Mouse (Mus musculus) stomach, embryonic 15.5 days (tissue): ENCODE data around the gene Hs3st5. TPM values are rescaled to one million over a fixed set of nuclear protein-coding genes. Genes with fewer than 3 reads are reported as not detected.

Experiments used
- ATAC-seq: fragments of 200-750 bp; cut with Nextera tagmentation; 2 replicates; pipeline ENCODE4 v1.8.0; 2017; ENCODE audit warnings: low read depth, moderate number of reproducible peaks, moderate TSS enrichment; ENCODE audit not compliant: insufficient read depth, low FRiP score
- H3K27ac ChIP-seq: fragments of 300-500 bp; sonication (generic); 2 replicates; pipeline ENCODE4 v1.5.1; 2015; ENCODE audit warnings: mild to moderate bottlenecking, inconsistent platforms
- H3K27me3 ChIP-seq: fragments of 300-500 bp; sonication (generic); replicated peaks from 2 replicates; pipeline ENCODE4 v1.6.1; 2015; ENCODE audit warnings: inconsistent platforms
- H3K36me3 ChIP-seq: fragments of 300-500 bp; sonication (generic); 2 replicates; pipeline ENCODE4 v1.6.1; 2015; ENCODE audit warnings: inconsistent platforms
- H3K4me1 ChIP-seq: fragments of 300-500 bp; sonication (generic); 2 replicates; pipeline ENCODE4 v1.6.1; 2015; ENCODE audit warnings: inconsistent platforms
- H3K4me2 ChIP-seq: fragments of 300-500 bp; sonication (generic); 2 replicates; pipeline ENCODE4 v1.6.1; 2015; ENCODE audit warnings: mild to moderate bottlenecking, inconsistent platforms
- H3K4me3 ChIP-seq: fragments of 300-500 bp; sonication (generic); replicated peaks from 2 replicates; pipeline ENCODE4 v1.5.1; 2015; ENCODE audit warnings: inconsistent platforms
- H3K9ac ChIP-seq: fragments of 300-500 bp; sonication (generic); 2 replicates; pipeline ENCODE4 v1.6.1; 2015; ENCODE audit warnings: inconsistent platforms
- H3K9me3 ChIP-seq: fragments of 300-500 bp; sonication (generic); 2 replicates; pipeline ENCODE4 v1.6.1; 2016; ENCODE audit warnings: inconsistent platforms
- WGBS: fragments of 180-500 bp; shearing (Covaris S2); methylation state at CpG from one replicate; pipeline ENCODE4 v1.1.7; 2015; 5-methylcytosine and 5-hydroxymethylcytosine counted together
- polyA plus RNA-seq: library from polyadenylated mRNA; unstranded; fragments of >200 nt; fragmentation: Nextera tagmentation; extraction: Ambion mirVana; gene quantifications from 2 replicates; pipeline ENCODE4 v1.2.1, GENCODE M21; 2015

The Hs3st5 gene
- polyA plus RNA-seq, 1 experiment from 2014 or later, result 1.7 TPM

GRCm38 (mm10) chr10:36750021-36750420, 243.4 kb downstream of the Hs3st5 start:
- 70% methylated on average over 1 of the region's 1 CpGs for WGBS

DNA sequence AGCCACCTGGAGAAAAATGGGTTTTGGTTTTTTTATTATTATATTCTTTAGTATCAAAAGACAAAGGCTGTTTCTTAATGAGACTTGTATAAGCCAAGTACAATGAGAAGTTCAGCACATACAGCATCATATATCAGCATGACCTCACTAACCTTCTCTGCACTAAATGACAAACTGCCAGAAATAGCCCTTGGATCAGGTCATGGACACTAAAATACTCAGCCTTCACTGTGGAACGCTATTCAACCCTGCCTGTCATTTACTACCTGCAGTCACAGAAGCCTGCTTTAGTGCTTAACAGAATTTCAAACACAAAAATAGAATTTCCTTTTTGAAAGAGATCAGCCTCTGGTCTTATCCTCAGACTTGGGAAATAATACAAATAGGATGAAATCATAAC, 247.9 kb downstream of the Hs3st5 start:
- WGBS, result 39% methylated on average over 1 of the region's 1 CpGs
- Histone ChIP-seq H3K36me3 (no peaks in the 10 kb centered on the region), H3K4me1 (no peaks in the 10 kb centered on the region), H3K4me3 (no peak overlapping the region), H3K9ac (no peak overlapping the region), H3K27ac (no peak overlapping the region), H3K27me3 (no peaks in the 10 kb centered on the region), H3K4me2 (no peak overlapping the region), H3K9me3 (no peaks in the 10 kb centered on the region)
- ATAC-seq, result no peak

More at GRCm38 (mm10) chr10:36750021-36750420, 243.4 kb downstream of the Hs3st5 start:
- Histone ChIP-seq H3K27ac (no peak overlapping the region), H3K9ac (no peak overlapping the region), H3K27me3 (no peaks in the 10 kb centered on the region), H3K4me2 (no peak overlapping the region), H3K9me3 (no peaks in the 10 kb centered on the region), H3K4me3 (no peak overlapping the region), H3K36me3 (no peaks in the 10 kb centered on the region), H3K4me1 (no peaks in the 10 kb centered on the region)
- no peak for ATAC-seq

- Histone ChIP-seq H3K27me3 (no peaks in the 10 kb centered on the region), H3K27ac (no peak overlapping the region), H3K4me3 (no peak overlapping the region), H3K4me2 (no peak overlapping the region), H3K4me1 (no peaks in the 10 kb centered on the region), H3K36me3 (no peaks in the 10 kb centered on the region), H3K9me3 (no peaks in the 10 kb centered on the region), H3K9ac (no peak overlapping the region)
- ATAC-seq, result no peak
These were observed 267.0 kb downstream of the Hs3st5 start for GRCm38 (mm10) chr10:36773595-36773994.

DNA sequence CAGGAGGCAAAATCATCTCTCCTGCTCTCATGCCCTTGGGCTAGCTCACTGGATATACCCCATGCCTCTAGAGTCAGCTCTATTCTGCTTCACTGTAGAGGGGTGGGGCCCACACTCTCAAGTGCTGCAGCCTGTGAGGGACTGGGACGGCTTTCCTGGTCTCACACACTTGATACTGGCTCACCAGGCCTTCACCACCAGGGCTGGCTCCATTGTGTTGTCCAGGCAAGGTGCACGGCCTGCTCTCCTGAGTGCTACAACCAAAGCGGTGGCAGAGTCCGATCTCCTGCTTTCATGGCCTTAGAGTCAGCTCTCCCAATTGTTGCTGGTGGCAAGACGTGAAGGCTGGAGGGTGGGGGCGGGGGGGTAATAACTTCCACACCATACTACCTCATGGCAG, 268.3 kb downstream of the Hs3st5 start:
- no peak overlapping the region for H3K27ac ChIP-seq
- no peak overlapping the region for H3K4me3 ChIP-seq
- 0 out of 2 replicates have a peak, but pooled peaks have one; percentile 31 for ATAC-seq
- no peaks in the 10 kb centered on the region for H3K4me1 ChIP-seq
- no peak overlapping the region for H3K4me2 ChIP-seq
- no peaks in the 10 kb centered on the region for H3K9me3 ChIP-seq
- H3K36me3 ChIP-seq, result no peaks in the 10 kb centered on the region
- WGBS, result 80% methylated on average over 6 of the region's 6 CpGs
- H3K9ac ChIP-seq, result no peak overlapping the region
- no peaks in the 10 kb centered on the region for H3K27me3 ChIP-seq

DNA sequence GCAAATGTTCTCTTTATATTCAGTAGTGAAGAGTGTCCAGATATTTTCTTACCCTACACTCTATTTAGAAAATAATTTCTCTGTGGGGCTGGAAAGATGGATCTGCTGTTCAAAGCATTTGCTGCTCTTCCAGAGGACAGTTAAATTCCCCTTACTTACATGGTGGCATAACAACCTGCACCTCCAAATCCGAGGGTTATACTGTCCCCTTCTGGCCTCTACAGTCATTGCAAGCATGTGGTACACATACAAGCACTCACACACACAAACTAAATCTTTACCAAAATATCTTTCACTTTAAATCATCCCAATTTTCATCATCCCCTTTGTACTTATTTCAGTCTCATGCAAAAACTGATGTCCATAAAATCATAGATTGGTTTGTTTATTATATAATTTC, 275.0 kb downstream of the Hs3st5 start:
- WGBS, result 45% methylated on average over 1 of the region's 1 CpGs
- Histone ChIP-seq H3K9ac (no peak overlapping the region), H3K4me3 (no peak overlapping the region), H3K4me1 (no peaks in the 10 kb centered on the region), H3K36me3 (no peaks in the 10 kb centered on the region), H3K9me3 (no peaks in the 10 kb centered on the region), H3K27ac (no peak overlapping the region), H3K27me3 (no peaks in the 10 kb centered on the region), H3K4me2 (no peak overlapping the region)
- no peak for ATAC-seq

- 83% methylated on average over 7 of the region's 7 CpGs for WGBS
- Histone ChIP-seq H3K27ac (no peak overlapping the region), H3K36me3 (no peaks in the 10 kb centered on the region), H3K9me3 (no peaks in the 10 kb centered on the region), H3K4me2 (no peak overlapping the region), H3K27me3 (no peaks in the 10 kb centered on the region), H3K4me1 (no peaks in the 10 kb centered on the region), H3K4me3 (no peak overlapping the region), H3K9ac (no peak overlapping the region)
- ATAC-seq, result no peak
These were observed 280.4 kb downstream of the Hs3st5 start for GRCm38 (mm10) chr10:36786970-36787369.

- ATAC-seq, result no peak
- H3K27ac ChIP-seq, result no peak overlapping the region
- no peaks in the 10 kb centered on the region for H3K36me3 ChIP-seq
- H3K4me1 ChIP-seq, result no peaks in the 10 kb centered on the region
- WGBS, result 37% methylated on average over 2 of the region's 2 CpGs
- no peaks in the 10 kb centered on the region for H3K9me3 ChIP-seq
- no peak overlapping the region for H3K4me2 ChIP-seq
- no peaks in the 10 kb centered on the region for H3K27me3 ChIP-seq
- no peak overlapping the region for H3K9ac ChIP-seq
- no peak overlapping the region for H3K4me3 ChIP-seq
These were observed 285.2 kb downstream of the Hs3st5 start for GRCm38 (mm10) chr10:36791771-36792170.

GRCm38 (mm10) chr10:36795311-36795710, 288.7 kb downstream of the Hs3st5 start:
- no peaks in the 10 kb centered on the region for H3K9me3 ChIP-seq
- H3K9ac ChIP-seq, result no peak overlapping the region
- H3K36me3 ChIP-seq, result no peaks in the 10 kb centered on the region
- 0 out of 2 replicates have a peak, but pooled peaks have one; percentile 27 for ATAC-seq
- H3K27ac ChIP-seq, result no peak overlapping the region
- H3K27me3 ChIP-seq, result no peaks in the 10 kb centered on the region
- H3K4me2 ChIP-seq, result no peak overlapping the region
- H3K4me1 ChIP-seq, result no peaks in the 10 kb centered on the region
- H3K4me3 ChIP-seq, result no peak overlapping the region

GRCm38 (mm10) chr10:36800925-36801482, 294.4 kb downstream of the Hs3st5 start:
- Histone ChIP-seq H3K4me1 (no peaks in the 10 kb centered on the region), H3K27ac (no peak overlapping the region), H3K4me2 (no peak overlapping the region)

GRCm38 (mm10) chr10:36803705-36804104, 297.1 kb downstream of the Hs3st5 start:
- Histone ChIP-seq H3K36me3 (no peaks in the 10 kb centered on the region), H3K27ac (no peak overlapping the region), H3K4me2 (no peak overlapping the region), H3K9ac (no peak overlapping the region), H3K9me3 (no peaks in the 10 kb centered on the region), H3K4me3 (no peak overlapping the region), H3K4me1 (no peaks in the 10 kb centered on the region), H3K27me3 (no peaks in the 10 kb centered on the region)
- 31% methylated on average over 2 of the region's 2 CpGs for WGBS
- no peak for ATAC-seq

More at GRCm38 (mm10) chr10:36800925-36801482, 294.4 kb downstream of the Hs3st5 start:
- no peak for ATAC-seq
- no peaks in the 10 kb centered on the region for H3K36me3 ChIP-seq
- no peaks in the 10 kb centered on the region for H3K9me3 ChIP-seq
- no peak overlapping the region for H3K4me3 ChIP-seq
- no peaks in the 10 kb centered on the region for H3K27me3 ChIP-seq
- WGBS, result 46% methylated on average over 2 of the region's 2 CpGs
- H3K9ac ChIP-seq, result no peak overlapping the region

- Histone ChIP-seq H3K4me2 (no peak overlapping the region), H3K9me3 (no peaks in the 10 kb centered on the region), H3K27ac (no peak overlapping the region), H3K9ac (no peak overlapping the region), H3K4me1 (no peaks in the 10 kb centered on the region), H3K4me3 (no peak overlapping the region), H3K36me3 (no peaks in the 10 kb centered on the region), H3K27me3 (no peaks in the 10 kb centered on the region)
- no peak for ATAC-seq
- 72% methylated on average over 4 of the region's 4 CpGs for WGBS
These were observed 298.7 kb downstream of the Hs3st5 start for GRCm38 (mm10) chr10:36805265-36805664.

GRCm38 (mm10) chr10:36805788-36806187, 299.2 kb downstream of the Hs3st5 start:
- no peak for ATAC-seq
- H3K4me2 ChIP-seq, result no peak overlapping the region
- no peaks in the 10 kb centered on the region for H3K9me3 ChIP-seq
- no peaks in the 10 kb centered on the region for H3K27me3 ChIP-seq
- H3K36me3 ChIP-seq, result no peaks in the 10 kb centered on the region
- no peak overlapping the region for H3K9ac ChIP-seq
- no peak overlapping the region for H3K4me3 ChIP-seq
- no peak overlapping the region for H3K27ac ChIP-seq
- 69% methylated on average over 5 of the region's 5 CpGs for WGBS
- H3K4me1 ChIP-seq, result no peaks in the 10 kb centered on the region

DNA sequence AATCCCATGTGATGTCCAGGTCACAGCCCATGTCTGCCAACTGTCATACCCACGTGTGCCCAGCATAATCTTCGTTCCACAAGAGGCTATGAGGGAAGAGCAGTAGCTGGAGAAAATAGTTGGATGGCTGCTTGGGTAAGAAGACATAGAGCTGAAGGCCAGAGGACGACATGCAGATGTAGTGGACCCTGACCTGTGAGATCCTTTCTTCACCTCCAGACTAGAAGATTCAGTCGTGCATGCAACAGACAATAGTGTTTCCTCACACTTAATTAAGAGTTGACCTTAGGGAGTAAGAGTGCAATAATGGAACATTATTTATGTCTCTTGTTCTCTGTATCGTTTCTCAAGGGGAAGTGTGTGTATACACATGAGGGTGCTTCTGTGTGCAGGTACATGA, 300.4 kb downstream of the Hs3st5 start:
- no peaks in the 10 kb centered on the region for H3K4me1 ChIP-seq
- H3K36me3 ChIP-seq, result no peaks in the 10 kb centered on the region
- no peak overlapping the region for H3K27ac ChIP-seq
- 59% methylated on average over 5 of the region's 5 CpGs for WGBS
- no peak overlapping the region for H3K4me2 ChIP-seq
- H3K9me3 ChIP-seq, result no peaks in the 10 kb centered on the region
- no peaks in the 10 kb centered on the region for H3K27me3 ChIP-seq
- H3K9ac ChIP-seq, result no peak overlapping the region
- no peak for ATAC-seq
- no peak overlapping the region for H3K4me3 ChIP-seq
